ENCODE assay signal across 1 mouse cellular context in the genomic region with DNA sequence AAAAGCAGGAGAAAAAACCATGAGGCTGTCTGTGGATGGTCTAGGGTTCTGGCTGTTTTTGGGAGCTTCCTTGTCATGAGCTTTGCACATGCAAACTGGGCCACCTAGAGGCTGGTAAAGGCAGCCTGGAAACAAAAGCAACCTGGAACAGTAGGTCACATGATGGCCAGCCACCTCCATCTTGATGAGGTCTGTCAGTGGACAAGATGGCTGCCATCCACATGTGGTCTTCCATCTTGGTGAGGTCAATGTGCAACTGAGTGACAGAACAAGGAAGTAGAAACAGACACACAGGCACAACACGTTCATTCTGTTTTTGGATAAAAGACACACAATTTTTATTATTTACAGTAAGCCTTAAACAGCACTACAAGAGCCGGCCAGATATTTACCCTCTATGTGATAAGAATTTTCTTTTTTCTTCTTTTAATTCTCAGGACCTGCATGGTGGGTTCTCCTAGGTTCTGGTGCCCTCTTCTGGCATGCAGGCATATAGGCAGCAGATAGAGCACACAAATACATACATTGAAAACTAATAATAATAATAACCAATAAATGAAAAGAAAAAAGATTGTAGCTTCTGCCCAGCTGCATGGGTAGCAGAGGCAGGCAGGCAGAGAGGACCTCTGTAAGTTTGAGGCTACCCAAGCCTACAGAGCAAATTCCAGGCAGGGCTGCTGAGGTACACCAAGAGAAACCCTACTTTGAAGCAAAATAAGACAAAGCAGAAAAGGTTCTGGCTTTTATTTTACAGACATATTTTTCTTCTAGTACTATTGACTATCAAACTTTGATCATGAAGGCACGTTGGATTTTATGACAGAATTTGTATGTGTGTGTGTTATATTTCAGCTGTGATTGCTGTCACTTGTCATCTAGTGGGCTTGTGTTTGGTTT.
TF ChIP-seq lines count a peak whose summit lies in the region.

No protein-coding gene starts in this region.

TF ChIP-seq in CH12.LX, 34 proteins besides CTCF, POLR2A, EP300 and RAD21 (continued from another document):
- no peak for TF ChIP-seq MAZ (IDR thresholded peaks at IDR 0.05; ENCODE audit: low read depth, low read length)
- 0 out of 2 replicates have a peak, but pooled peaks have one; percentile 8 for TF ChIP-seq IRF4 (IDR thresholded peaks at IDR 0.05; ENCODE audit: low read depth, low read length)
- no peak for TF ChIP-seq ZKSCAN1 (IDR thresholded peaks at IDR 0.05; ENCODE audit: borderline replicate concordance, low read depth, low read length)
- TF ChIP-seq KAT2A (IDR thresholded peaks at IDR 0.05; ENCODE audit: insufficient replicate concordance, low read length): peak; percentile 56; the same call in 1 of the 2 replicates
- 0 out of 2 replicates have a peak, but pooled peaks have one; percentile 1 for TF ChIP-seq ZC3H11A (IDR thresholded peaks at IDR 0.05; ENCODE audit: low read depth, low read length)
- peak; percentile 97 for TF ChIP-seq MAX (IDR thresholded peaks at IDR 0.05; ENCODE audit: low read length)
- no peak for TF ChIP-seq UBTF (IDR thresholded peaks at IDR 0.05; ENCODE audit: low read depth, low read length)
- peak; percentile 30; the same call in 1 of the 2 replicates for TF ChIP-seq MEF2A (IDR thresholded peaks at IDR 0.05; ENCODE audit: borderline replicate concordance, low read depth, low read length)
- TF ChIP-seq SMC3 (IDR thresholded peaks at IDR 0.05; ENCODE audit: low read depth, low read length): peak; percentile 85
- TF ChIP-seq TBP (conservative IDR thresholded peaks at IDR 0.05; ENCODE audit: low read depth, low read length): peak; percentile 52; the same call in 1 of the 2 replicates
- TF ChIP-seq POLR2AphosphoS2 (IDR thresholded peaks at IDR 0.05; ENCODE audit: low read depth, low read length): no peak
- TF ChIP-seq HCFC1 (IDR thresholded peaks at IDR 0.05; ENCODE audit: low read depth, low read length): peak; percentile 96
- no peak; the same call in 1 of the 2 replicates for TF ChIP-seq NELFE (IDR thresholded peaks at IDR 0.05; ENCODE audit: low read depth, low read length)
TF ChIP-seq in CH12.LX: peak in this region for 19.
